Mouse (Mus musculus): ENCODE data around the gene Lrrc46. TPM values are rescaled to one million over a fixed set of nuclear protein-coding genes. Genes with fewer than 3 reads are reported as not detected.

Gene Lrrc46
- 1.8 and 3.0 TPM in 2 replicates for polyA plus RNA-seq (2015; fragmentation: Nextera tagmentation; extraction: Ambion mirVana)

DNA sequence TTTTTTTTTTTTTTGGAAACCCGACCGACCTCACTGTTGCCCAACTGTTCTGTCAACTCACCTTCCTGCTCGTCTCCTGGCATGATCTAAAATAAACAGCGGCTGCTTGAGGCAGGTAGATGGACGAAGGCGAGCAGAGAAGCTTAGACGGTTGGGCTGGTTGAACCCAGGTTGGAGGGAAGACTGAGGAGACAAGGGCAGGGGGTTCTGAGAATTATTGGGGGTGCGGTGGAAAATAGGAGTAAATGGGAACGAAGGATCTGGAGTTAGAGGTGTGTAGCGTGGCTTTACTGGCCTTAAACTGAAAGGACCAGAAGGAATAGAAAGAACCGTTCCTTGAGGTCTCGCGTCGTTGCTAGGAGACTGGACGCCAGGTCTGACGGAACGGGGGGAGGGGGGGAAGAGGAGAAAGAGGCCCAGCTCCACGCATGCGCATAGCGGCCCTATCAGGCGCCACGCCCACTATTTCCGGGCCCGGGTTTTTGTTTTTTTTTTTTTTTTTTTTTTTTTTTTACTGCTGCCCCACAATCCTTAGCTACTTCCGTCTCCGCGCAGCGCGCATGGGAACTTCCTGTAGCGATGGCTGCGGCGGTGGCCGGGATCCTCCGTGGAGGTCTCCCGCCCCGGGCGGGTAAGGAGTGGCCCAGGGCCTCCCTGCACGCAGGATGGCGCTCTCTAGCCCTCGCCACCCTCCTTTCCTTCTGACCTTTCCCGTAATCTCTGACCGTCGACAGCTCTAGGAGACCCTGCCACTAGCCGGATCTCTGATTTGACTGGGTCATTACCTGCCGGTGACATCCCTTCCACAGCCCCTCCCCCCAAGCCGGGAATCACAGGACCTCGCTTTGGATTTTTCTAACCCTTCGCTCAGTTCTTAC is at the start of gene Lrrc46, which contains the start of gene Mrpl10:
Gene Lrrc46, minus strand, starts transcription at position 386 of the 878 bp plus-strand sequence.
Gene Mrpl10, plus strand, starts transcription at position 539 of the 878 bp plus-strand sequence.
- under 1% methylated on average over 44 of the region's 48 CpGs for WGBS
- Histone ChIP-seq H3K4me2 (peak within 1 kb of the TSS; percentile 84), H3K27me3 (no peaks in the 10 kb centered on the region), H3K36me3 (peaks cover 16% of the 10 kb centered on the region), H3K27ac (replicated peaks) (peak within 1 kb of the TSS; percentile 86), H3K9me3 (no peaks in the 10 kb centered on the region), H3K9ac (peak within 1 kb of the TSS; percentile 86), H3K4me1 (replicated peaks) (peaks cover 19% of the 10 kb centered on the region), H3K4me3 (peak within 1 kb of the TSS; percentile 84)
- peak; percentile 89 for ATAC-seq (ENCODE audit: low read depth)

GRCm38 (mm10) chr11:97086365-97086764 is 45.2 kb upstream of the Lrrc46 start:
- Histone ChIP-seq H3K4me1 (replicated peaks) (peaks cover 12% of the 10 kb centered on the region; the same call in 1 of the 2 replicates), H3K9ac (no peak overlapping the region), H3K4me2 (no peak overlapping the region), H3K4me3 (no peak overlapping the region), H3K27ac (replicated peaks) (no peak overlapping the region), H3K36me3 (no peaks in the 10 kb centered on the region), H3K9me3 (peaks cover 5% of the 10 kb centered on the region; the same call in 1 of the 2 replicates), H3K27me3 (no peaks in the 10 kb centered on the region; the same call in 1 of the 2 replicates)
- 79% methylated on average over 6 of the region's 6 CpGs for WGBS
- no peak for ATAC-seq (ENCODE audit: low read depth)

DNA sequence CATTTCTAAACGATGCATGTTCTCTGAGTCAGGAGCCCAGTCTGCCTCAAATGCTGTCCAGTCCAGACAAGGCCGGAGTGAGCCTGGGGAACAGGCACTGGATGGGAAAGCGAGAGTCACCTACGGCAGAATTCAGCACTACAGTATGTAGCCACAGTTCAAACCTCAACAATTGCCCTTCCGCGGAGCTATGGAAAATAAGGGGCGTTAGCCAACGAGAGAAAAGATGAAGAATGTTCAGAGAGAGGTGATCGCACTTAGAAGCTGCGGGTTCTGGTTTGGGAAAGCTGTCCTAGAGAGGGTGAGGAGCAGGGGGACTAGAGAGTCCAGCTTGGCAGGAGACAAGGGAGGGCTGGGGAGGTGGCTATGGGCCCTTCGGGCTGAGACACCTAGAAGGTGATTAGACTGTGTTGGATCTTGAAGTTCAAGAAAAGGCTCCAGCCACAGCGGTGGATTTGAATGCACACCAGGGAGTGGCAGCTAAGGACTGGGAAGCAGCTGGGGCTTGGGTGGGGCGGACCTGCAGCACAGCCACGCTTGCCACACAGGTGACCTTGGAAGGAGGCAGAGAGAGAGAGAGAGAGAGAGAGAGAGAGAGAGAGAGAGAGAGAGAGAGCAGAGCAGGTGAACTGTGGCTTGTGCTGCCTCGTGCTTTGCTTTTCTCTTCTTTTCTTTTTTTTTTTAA is 43.8 kb upstream of the Lrrc46 start:
- WGBS: 90% methylated on average over 14 of the region's 15 CpGs
- H3K4me3 ChIP-seq: no peak overlapping the region
- H3K9ac ChIP-seq: no peak overlapping the region
- peaks cover 12% of the 10 kb centered on the region; the same call in 1 of the 2 replicates for H3K4me1 ChIP-seq (replicated peaks)
- no peak overlapping the region for H3K27ac ChIP-seq (replicated peaks)
- no peaks in the 10 kb centered on the region for H3K36me3 ChIP-seq
- no peak for ATAC-seq (ENCODE audit: low read depth)
- no peak overlapping the region for H3K4me2 ChIP-seq
- peaks cover 5% of the 10 kb centered on the region; the same call in 1 of the 2 replicates for H3K9me3 ChIP-seq
- no peaks in the 10 kb centered on the region; the same call in 1 of the 2 replicates for H3K27me3 ChIP-seq

DNA sequence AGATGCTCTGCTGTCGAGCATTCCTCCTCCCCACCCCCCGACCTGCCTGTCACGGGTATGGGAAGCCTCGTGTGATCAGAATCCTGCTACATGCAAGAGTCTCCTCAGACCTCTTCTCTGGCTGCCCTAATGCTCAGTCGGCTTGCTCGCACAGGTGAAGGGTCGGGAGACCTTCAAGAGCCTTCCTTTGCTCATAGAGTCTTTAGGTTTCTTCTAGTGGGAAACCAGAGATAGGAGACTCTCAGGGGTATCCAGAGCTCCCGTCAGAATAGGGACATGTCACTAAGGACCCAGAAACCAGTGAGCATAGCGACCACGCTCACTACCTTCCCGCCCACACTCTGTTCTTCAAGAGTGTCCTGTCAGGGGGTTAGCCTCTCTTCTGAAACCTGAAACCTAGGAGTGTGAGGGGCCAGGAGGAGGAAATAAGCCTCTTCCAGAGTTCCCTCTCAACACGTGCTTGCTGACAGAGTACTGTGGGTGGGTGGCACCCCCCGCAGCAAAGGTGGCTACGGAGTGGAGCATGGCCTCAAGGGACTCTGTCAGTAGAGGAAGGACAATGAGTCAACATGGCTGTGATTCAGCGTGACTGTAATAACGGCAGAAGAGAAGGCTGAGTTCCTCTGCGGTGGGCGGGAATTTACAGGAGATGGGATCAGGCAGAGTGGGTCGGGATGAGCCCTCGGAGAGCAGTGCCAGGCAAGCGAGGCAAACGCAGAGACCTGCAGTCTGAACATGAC is 42.4 kb upstream of the Lrrc46 start:
- H3K4me3 ChIP-seq: no peak overlapping the region
- H3K36me3 ChIP-seq: no peaks in the 10 kb centered on the region
- peaks cover 12% of the 10 kb centered on the region; the same call in 1 of the 2 replicates for H3K4me1 ChIP-seq (replicated peaks)
- WGBS: 38% methylated on average over 22 of the region's 22 CpGs
- 0 out of 2 replicates have a peak overlapping the region, but pooled peaks have one; percentile 2 for H3K27ac ChIP-seq (replicated peaks)
- H3K4me2 ChIP-seq: peak overlapping the region; percentile 31
- H3K27me3 ChIP-seq: no peaks in the 10 kb centered on the region; the same call in 1 of the 2 replicates
- H3K9ac ChIP-seq: peak overlapping the region; percentile 1; the same call in 1 of the 2 replicates
- no peak for ATAC-seq (ENCODE audit: low read depth)
- H3K9me3 ChIP-seq: peaks cover 2% of the 10 kb centered on the region; the same call in 1 of the 2 replicates

- Histone ChIP-seq H3K4me1 (replicated peaks) (peaks cover 12% of the 10 kb centered on the region; the same call in 1 of the 2 replicates), H3K27me3 (no peaks in the 10 kb centered on the region; the same call in 1 of the 2 replicates), H3K36me3 (no peaks in the 10 kb centered on the region), H3K4me2 (no peak overlapping the region), H3K27ac (replicated peaks) (no peak overlapping the region), H3K9me3 (no peaks in the 10 kb centered on the region), H3K9ac (no peak overlapping the region), H3K4me3 (no peak overlapping the region)
- WGBS: 41% methylated on average over 11 of the region's 11 CpGs
- ATAC-seq (ENCODE audit: low read depth): no peak
These were observed 41.8 kb upstream of the Lrrc46 start for GRCm38 (mm10) chr11:97082977-97083376.

DNA sequence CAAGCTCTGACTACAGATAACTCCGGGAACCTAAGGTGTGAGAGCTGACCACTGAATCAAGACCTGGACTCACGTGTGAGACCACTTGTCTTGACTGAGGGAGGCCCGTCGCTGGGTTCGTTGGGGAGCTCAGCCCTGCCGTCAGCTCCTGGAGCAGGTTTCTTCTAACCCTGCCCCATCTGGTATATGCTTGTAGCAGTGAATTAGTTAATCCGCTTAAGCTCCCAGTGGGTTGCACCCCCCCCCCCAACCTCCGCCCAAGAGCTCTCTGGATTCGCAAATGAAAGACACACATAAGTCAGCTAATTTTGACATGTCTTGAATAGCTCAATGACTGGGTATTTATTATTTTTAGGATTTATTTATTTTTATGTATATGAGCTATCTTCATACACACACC is 39.1 kb upstream of the Lrrc46 start:
- ATAC-seq (ENCODE audit: low read depth): no peak
- H3K4me1 ChIP-seq (replicated peaks): peaks cover 12% of the 10 kb centered on the region; the same call in 1 of the 2 replicates
- H3K27me3 ChIP-seq: no peaks in the 10 kb centered on the region; the same call in 1 of the 2 replicates
- H3K9ac ChIP-seq: no peak overlapping the region
- no peak overlapping the region for H3K4me3 ChIP-seq
- WGBS: 53% methylated on average over 9 of the region's 9 CpGs
- H3K36me3 ChIP-seq: no peaks in the 10 kb centered on the region
- no peaks in the 10 kb centered on the region for H3K9me3 ChIP-seq
- H3K27ac ChIP-seq (replicated peaks): no peak overlapping the region
- no peak overlapping the region for H3K4me2 ChIP-seq

- no peak overlapping the region for H3K4me2 ChIP-seq
- H3K9ac ChIP-seq: no peak overlapping the region
- no peak overlapping the region for H3K27ac ChIP-seq (replicated peaks)
- ATAC-seq (ENCODE audit: low read depth): no peak
- no peaks in the 10 kb centered on the region for H3K9me3 ChIP-seq
- WGBS: 62% methylated on average over 4 of the region's 4 CpGs
- no peak overlapping the region for H3K4me3 ChIP-seq
- no peaks in the 10 kb centered on the region for H3K36me3 ChIP-seq
- no peaks in the 10 kb centered on the region; the same call in 1 of the 2 replicates for H3K27me3 ChIP-seq
- H3K4me1 ChIP-seq (replicated peaks): peaks cover 5% of the 10 kb centered on the region; the same call in 1 of the 2 replicates
These were observed 37.5 kb upstream of the Lrrc46 start for GRCm38 (mm10) chr11:97078751-97079150.

- Histone ChIP-seq H3K9me3 (no peaks in the 10 kb centered on the region), H3K4me3 (no peak overlapping the region), H3K9ac (no peak overlapping the region), H3K27me3 (no peaks in the 10 kb centered on the region), H3K4me1 (replicated peaks) (no peaks in the 10 kb centered on the region), H3K27ac (replicated peaks) (no peak overlapping the region), H3K36me3 (no peaks in the 10 kb centered on the region), H3K4me2 (no peak overlapping the region)
- ATAC-seq (ENCODE audit: low read depth): no peak
- WGBS: 79% methylated on average over 8 of the region's 8 CpGs
These were observed 33.0 kb upstream of the Lrrc46 start for GRCm38 (mm10) chr11:97074235-97074634.

GRCm38 (mm10) chr11:97072533-97072932 is 31.3 kb upstream of the Lrrc46 start:
- Histone ChIP-seq H3K4me3 (no peak overlapping the region), H3K27me3 (no peaks in the 10 kb centered on the region), H3K9ac (no peak overlapping the region), H3K4me2 (no peak overlapping the region), H3K4me1 (replicated peaks) (no peaks in the 10 kb centered on the region), H3K9me3 (no peaks in the 10 kb centered on the region), H3K36me3 (peaks cover 14% of the 10 kb centered on the region), H3K27ac (replicated peaks) (no peak overlapping the region)
- peak; percentile 43 for ATAC-seq (ENCODE audit: low read depth)
- 31% methylated on average over 3 of the region's 3 CpGs for WGBS

DNA sequence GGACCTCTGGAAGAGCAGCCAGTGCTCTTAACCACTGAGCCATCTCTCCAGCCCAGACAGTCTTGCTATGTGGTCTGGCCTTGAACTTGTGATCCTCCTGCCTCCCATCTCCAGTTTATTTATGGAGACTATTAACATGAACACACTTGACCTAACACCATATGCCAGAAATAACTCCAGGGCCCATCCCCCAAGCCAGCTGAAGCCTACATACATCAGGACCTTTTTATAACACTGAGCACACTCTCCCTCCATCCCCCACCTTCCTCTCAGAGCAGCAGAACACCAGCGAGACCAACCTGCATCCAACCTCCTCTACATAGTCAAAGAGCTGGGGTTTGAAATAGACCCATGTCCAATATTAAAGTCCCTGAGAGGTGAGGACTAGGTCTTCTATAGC is 29.9 kb upstream of the Lrrc46 start:
- no peaks in the 10 kb centered on the region for H3K9me3 ChIP-seq
- no peak overlapping the region for H3K27ac ChIP-seq (replicated peaks)
- no peaks in the 10 kb centered on the region for H3K27me3 ChIP-seq
- no peak overlapping the region for H3K4me3 ChIP-seq
- H3K36me3 ChIP-seq: peaks cover 26% of the 10 kb centered on the region
- no peak overlapping the region for H3K4me2 ChIP-seq
- ATAC-seq (ENCODE audit: low read depth): no peak
- no peaks in the 10 kb centered on the region for H3K4me1 ChIP-seq (replicated peaks)
- H3K9ac ChIP-seq: no peak overlapping the region
- 63% methylated on average over 1 of the region's 1 CpGs for WGBS

GRCm38 (mm10) chr11:97069770-97070169 is 28.6 kb upstream of the Lrrc46 start:
- no peak for ATAC-seq (ENCODE audit: low read depth)
- H3K27ac ChIP-seq (replicated peaks): no peak overlapping the region
- H3K4me3 ChIP-seq: no peak overlapping the region
- no peaks in the 10 kb centered on the region for H3K27me3 ChIP-seq
- peaks cover 33% of the 10 kb centered on the region for H3K36me3 ChIP-seq
- no peak overlapping the region for H3K9ac ChIP-seq
- WGBS: 88% methylated on average over 2 of the region's 2 CpGs
- H3K4me1 ChIP-seq (replicated peaks): no peaks in the 10 kb centered on the region
- H3K9me3 ChIP-seq: no peaks in the 10 kb centered on the region
- no peak overlapping the region for H3K4me2 ChIP-seq
